Mouse (Mus musculus): Measurements from ENCODE around the gene Cdipt.

Gene Cdipt

GRCm38 (mm10) chr7:126975893-126975949 is at the start of gene Cdipt:
Gene Cdipt, plus strand, starts transcription at chr7:126975914.
- in situ Hi-C loops (cut with MseI, MboI): no loop called here

- in situ Hi-C loops (cut with MseI, MboI): no loop called here
Measured at GRCm38 (mm10) chr7:126926299-126926698, 49.4 kb upstream of the Cdipt start.

GRCm38 (mm10) chr7:126928384-126929037 is 47.2 kb upstream of the Cdipt start, which contains the start of gene Kctd13:
Gene Kctd13, plus strand, starts transcription at chr7:126928879.
- in situ Hi-C loops (cut with MseI, MboI): no loop called here

- in situ Hi-C loops (cut with MseI, MboI): no loop called here
Measured at GRCm38 (mm10) chr7:126929046-126929445, 46.7 kb upstream of the Cdipt start.

- in situ Hi-C loops (cut with MseI, MboI): loop anchor here in 1 of 2 experiments (10.0 kb wide), 1 partner anchor 108 kb away; no protein-coding TSS in a partner anchor
Measured at GRCm38 (mm10) chr7:126932652-126933051, 43.1 kb upstream of the Cdipt start.

GRCm38 (mm10) chr7:126941171-126941570 is 34.5 kb upstream of the Cdipt start:
- in situ Hi-C loops (cut with MseI, MboI): no loop called here

- in situ Hi-C loops (cut with MseI, MboI): no loop called here
Measured at GRCm38 (mm10) chr7:126941801-126942200, 33.9 kb upstream of the Cdipt start.

- in situ Hi-C loops (cut with MseI, MboI): no loop called here
Measured at GRCm38 (mm10) chr7:126946530-126946929, 29.2 kb upstream of the Cdipt start.

GRCm38 (mm10) chr7:126948626-126949025 is 27.1 kb upstream of the Cdipt start:
- in situ Hi-C loops (cut with MseI, MboI): no loop called here

GRCm38 (mm10) chr7:126949403-126949792 is 26.3 kb upstream of the Cdipt start, which contains the start of gene Asphd1:
Gene Asphd1, minus strand, starts transcription at chr7:126949582.
- in situ Hi-C loops (cut with MseI, MboI): no loop called here

GRCm38 (mm10) chr7:126949793-126950646 is 25.7 kb upstream of the Cdipt start, which contains the start of gene Sez6l2:
Gene Sez6l2, plus strand, starts transcription at chr7:126950563.
- in situ Hi-C loops (cut with MseI, MboI): loop anchor here in 1 of 2 experiments (25.0 kb wide), 1 partner anchor 113 kb away; the partner anchor contains the start of genes 4930451I11Rik and Doc2a

GRCm38 (mm10) chr7:126950647-126951615 is 24.8 kb upstream of the Cdipt start:
- in situ Hi-C loops (cut with MseI, MboI): loop anchor here in 1 of 2 experiments (25.0 kb wide), 1 partner anchor 114 kb away; the partner anchor contains the start of genes 4930451I11Rik and Doc2a

GRCm38 (mm10) chr7:126951741-126952140 is 24.0 kb upstream of the Cdipt start:
- in situ Hi-C loops (cut with MseI, MboI): loop anchor here in 1 of 2 experiments (25.0 kb wide), 1 partner anchor 114 kb away; the partner anchor contains the start of genes 4930451I11Rik and Doc2a

GRCm38 (mm10) chr7:126952646-126953045 is 23.1 kb upstream of the Cdipt start:
- in situ Hi-C loops (cut with MseI, MboI): loop anchor here in 1 of 2 experiments (25.0 kb wide), 1 partner anchor 115 kb away; the partner anchor contains the start of genes 4930451I11Rik and Doc2a

- in situ Hi-C loops (cut with MseI, MboI): loop anchor here in 1 of 2 experiments (25.0 kb wide), 1 partner anchor 118 kb away; the partner anchor contains the start of genes 4930451I11Rik and Doc2a
Measured at GRCm38 (mm10) chr7:126955125-126955524, 20.6 kb upstream of the Cdipt start.

- in situ Hi-C loops (cut with MseI, MboI): loop anchor here (10.0 to 25.0 kb wide), 2 partner anchors 122 to 135 kb away; partner anchors contain the start of genes 4930451I11Rik (in 1 of the 2) and Doc2a (in 1 of the 2)
Measured at GRCm38 (mm10) chr7:126959780-126960179, 15.9 kb upstream of the Cdipt start.

- in situ Hi-C loops (cut with MseI, MboI): loop anchor here (10.0 to 25.0 kb wide), 2 partner anchors 124 to 136 kb away; partner anchors contain the start of genes 4930451I11Rik (in 1 of the 2) and Doc2a (in 1 of the 2)
Measured at GRCm38 (mm10) chr7:126961095-126961494, 14.6 kb upstream of the Cdipt start.

- in situ Hi-C loops (cut with MseI, MboI): loop anchor here (10.0 to 25.0 kb wide), 2 partner anchors 125 to 137 kb away; partner anchors contain the start of genes 4930451I11Rik (in 1 of the 2) and Doc2a (in 1 of the 2)
Measured at GRCm38 (mm10) chr7:126961965-126962364, 13.7 kb upstream of the Cdipt start.

- in situ Hi-C loops (cut with MseI, MboI): loop anchor here (10.0 to 25.0 kb wide), 2 partner anchors 126 to 139 kb away; partner anchors contain the start of genes 4930451I11Rik (in 1 of the 2) and Doc2a (in 1 of the 2)
Measured at GRCm38 (mm10) chr7:126963548-126964286, 12.0 kb upstream of the Cdipt start.

- in situ Hi-C loops (cut with MseI, MboI): loop anchor here (10.0 to 25.0 kb wide), 2 partner anchors 128 to 141 kb away; partner anchors contain the start of genes 4930451I11Rik (in 1 of the 2) and Doc2a (in 1 of the 2)
Measured at GRCm38 (mm10) chr7:126965568-126965967, 10.1 kb upstream of the Cdipt start.

All from mouse trophoblast stem cell (cell line).